Mouse (Mus musculus) kidney, embryonic 15.5 days (tissue): ENCODE data around the gene Fam135a. TPM values are rescaled to one million over a fixed set of nuclear protein-coding genes. Genes with fewer than 3 reads are reported as not detected.

Experiments
- ATAC-seq: fragments of 200-750 bp; cut with Nextera tagmentation; replicated peaks from 2 replicates; pipeline ENCODE4 v1.8.0; 2017; ENCODE audit warnings: moderate TSS enrichment; ENCODE audit not compliant: low FRiP score
- H3K27ac ChIP-seq: fragments of 300-500 bp; sonication (generic); 2 replicates; pipeline ENCODE4 v1.5.1; 2015; ENCODE audit warnings: mild to moderate bottlenecking, inconsistent platforms
- H3K27me3 ChIP-seq: fragments of 300-500 bp; sonication (generic); 2 replicates; pipeline ENCODE4 v1.6.1; 2015; ENCODE audit warnings: inconsistent platforms
- H3K36me3 ChIP-seq: fragments of 300-500 bp; sonication (generic); 2 replicates; pipeline ENCODE4 v1.6.1; 2015; ENCODE audit warnings: inconsistent platforms
- H3K4me1 ChIP-seq: fragments of 300-500 bp; sonication (generic); 2 replicates; pipeline ENCODE4 v1.6.1; 2015; ENCODE audit warnings: inconsistent platforms
- H3K4me2 ChIP-seq: fragments of 300-500 bp; sonication (generic); 2 replicates; pipeline ENCODE4 v1.6.1; 2015; ENCODE audit warnings: moderate library complexity, mild to moderate bottlenecking, inconsistent platforms
- H3K4me3 ChIP-seq: fragments of 300-500 bp; sonication (generic); replicated peaks from 2 replicates; pipeline ENCODE4 v1.5.1; 2015; ENCODE audit warnings: mild to moderate bottlenecking, inconsistent platforms
- H3K9ac ChIP-seq: fragments of 300-500 bp; sonication (generic); 2 replicates; pipeline ENCODE4 v1.6.1; 2015; ENCODE audit warnings: mild to moderate bottlenecking, inconsistent platforms
- H3K9me3 ChIP-seq: fragments of 300-500 bp; sonication (generic); replicated peaks from 2 replicates; pipeline ENCODE4 v1.6.1; 2016; ENCODE audit warnings: inconsistent platforms
- WGBS: fragments of 180-500 bp; shearing (Covaris S2); methylation state at CpG from one replicate; pipeline ENCODE4 v1.1.7; 2015; ENCODE audit warnings: mixed read lengths; 5-methylcytosine and 5-hydroxymethylcytosine counted together
- polyA plus RNA-seq: library from polyadenylated mRNA; unstranded; fragments of >200 nt; fragmentation: Nextera tagmentation; extraction: Ambion mirVana; gene quantifications from 2 replicates; pipeline ENCODE4 v1.2.1, GENCODE M21; 2015

Gene Fam135a
- polyA plus RNA-seq, 1 experiment from 2014 or later = 32.5 TPM

- no peak overlapping the region for H3K4me3 ChIP-seq
- H3K36me3 ChIP-seq = no peaks in the 10 kb centered on the region
- no peak for ATAC-seq
- H3K4me1 ChIP-seq = peaks cover 9% of the 10 kb centered on the region
- 56% methylated on average over 10 of the region's 10 CpGs for WGBS
- H3K27me3 ChIP-seq = no peaks in the 10 kb centered on the region
- no peak overlapping the region for H3K27ac ChIP-seq
- no peak overlapping the region for H3K9ac ChIP-seq
- no peak overlapping the region for H3K4me2 ChIP-seq
- no peaks in the 10 kb centered on the region for H3K9me3 ChIP-seq
These were observed 2.5 kb upstream of the Fam135a start for GRCm38 (mm10) chr1:24102579-24103149.

GRCm38 (mm10) chr1:24100870-24101358 lies 773 bp upstream of the Fam135a start:
- H3K9ac ChIP-seq = peak overlapping the region; percentile 67; the same call in 1 of the 2 replicates
- peak; percentile 23; the same call in 1 of the 2 replicates for ATAC-seq

GRCm38 (mm10) chr1:24099541-24099925 lies 608 bp downstream of the Fam135a start:
- Histone ChIP-seq H3K4me2 (peak overlapping the region; percentile 79), H3K4me3 (peak overlapping the region; percentile 89), H3K27me3 (no peaks in the 10 kb centered on the region), H3K36me3 (no peaks in the 10 kb centered on the region), H3K4me1 (peaks cover 6% of the 10 kb centered on the region), H3K9me3 (no peaks in the 10 kb centered on the region), H3K9ac (peak overlapping the region; percentile 82), H3K27ac (peak overlapping the region; percentile 88)
- ATAC-seq = peak; percentile 62
- 0% methylated on average over 39 of the region's 44 CpGs for WGBS

More at GRCm38 (mm10) chr1:24100870-24101358, 773 bp upstream of the Fam135a start:
- peak overlapping the region; percentile 85; the same call in 1 of the 2 replicates for H3K27ac ChIP-seq
- no peaks in the 10 kb centered on the region for H3K27me3 ChIP-seq
- peak overlapping the region; percentile 89 for H3K4me3 ChIP-seq
- H3K4me2 ChIP-seq = peak overlapping the region; percentile 79
- H3K9me3 ChIP-seq = no peaks in the 10 kb centered on the region
- 54% methylated on average over 6 of the region's 6 CpGs for WGBS
- peaks cover 6% of the 10 kb centered on the region for H3K4me1 ChIP-seq
- no peaks in the 10 kb centered on the region for H3K36me3 ChIP-seq

- H3K9ac ChIP-seq = no peak overlapping the region
- H3K9me3 ChIP-seq = no peaks in the 10 kb centered on the region
- H3K4me3 ChIP-seq = no peak overlapping the region
- H3K4me2 ChIP-seq = no peak overlapping the region
- H3K36me3 ChIP-seq = no peaks in the 10 kb centered on the region
- ATAC-seq = no peak
- no peak overlapping the region for H3K27ac ChIP-seq
- WGBS = 41% methylated on average over 8 of the region's 8 CpGs
- peaks cover 6% of the 10 kb centered on the region for H3K4me1 ChIP-seq
- no peaks in the 10 kb centered on the region for H3K27me3 ChIP-seq
These were observed 2.6 kb downstream of the Fam135a start for GRCm38 (mm10) chr1:24097541-24097940.

GRCm38 (mm10) chr1:24092414-24092813 lies 7.7 kb downstream of the Fam135a start:
- no peak overlapping the region for H3K27ac ChIP-seq
- no peak overlapping the region for H3K9ac ChIP-seq
- no peak overlapping the region for H3K4me3 ChIP-seq
- ATAC-seq = no peak
- 0 out of 2 replicates have a peak, but pooled peaks cover 2% of the 10 kb centered on the region for H3K4me1 ChIP-seq
- no peak overlapping the region for H3K4me2 ChIP-seq
- H3K36me3 ChIP-seq = no peaks in the 10 kb centered on the region
- no peaks in the 10 kb centered on the region for H3K27me3 ChIP-seq
- no peaks in the 10 kb centered on the region for H3K9me3 ChIP-seq
- WGBS = 92% methylated on average over 7 of the region's 7 CpGs

GRCm38 (mm10) chr1:24090603-24091002 lies 9.5 kb downstream of the Fam135a start:
- ATAC-seq = no peak
- H3K4me1 ChIP-seq = no peaks in the 10 kb centered on the region
- H3K27me3 ChIP-seq = no peaks in the 10 kb centered on the region
- 91% methylated on average over 2 of the region's 2 CpGs for WGBS
- no peak overlapping the region for H3K4me2 ChIP-seq
- no peak overlapping the region for H3K9ac ChIP-seq
- no peak overlapping the region for H3K27ac ChIP-seq
- no peaks in the 10 kb centered on the region for H3K36me3 ChIP-seq
- no peaks in the 10 kb centered on the region for H3K9me3 ChIP-seq
- no peak overlapping the region for H3K4me3 ChIP-seq

GRCm38 (mm10) chr1:24090094-24090493 lies 10.0 kb downstream of the Fam135a start:
- Histone ChIP-seq H3K4me1 (no peaks in the 10 kb centered on the region), H3K9ac (no peak overlapping the region), H3K27ac (no peak overlapping the region), H3K4me3 (no peak overlapping the region), H3K4me2 (no peak overlapping the region), H3K27me3 (no peaks in the 10 kb centered on the region), H3K9me3 (no peaks in the 10 kb centered on the region), H3K36me3 (no peaks in the 10 kb centered on the region)
- 81% methylated on average over 5 of the region's 5 CpGs for WGBS
- no peak for ATAC-seq

GRCm38 (mm10) chr1:24086176-24086575 lies 14.0 kb downstream of the Fam135a start:
- Histone ChIP-seq H3K27me3 (no peaks in the 10 kb centered on the region), H3K9me3 (no peaks in the 10 kb centered on the region), H3K36me3 (peaks cover 9% of the 10 kb centered on the region; the same call in 1 of the 2 replicates), H3K4me1 (no peaks in the 10 kb centered on the region), H3K27ac (no peak overlapping the region), H3K4me3 (no peak overlapping the region), H3K4me2 (no peak overlapping the region), H3K9ac (no peak overlapping the region)
- 90% methylated on average over 3 of the region's 3 CpGs for WGBS
- no peak for ATAC-seq

- WGBS = 40% methylated on average over 2 of the region's 2 CpGs
- no peak overlapping the region for H3K27ac ChIP-seq
- H3K4me2 ChIP-seq = no peak overlapping the region
- no peak for ATAC-seq
- H3K4me3 ChIP-seq = no peak overlapping the region
- no peaks in the 10 kb centered on the region for H3K9me3 ChIP-seq
- H3K4me1 ChIP-seq = no peaks in the 10 kb centered on the region
- peaks cover 12% of the 10 kb centered on the region; the same call in 1 of the 2 replicates for H3K36me3 ChIP-seq
- H3K27me3 ChIP-seq = no peaks in the 10 kb centered on the region
- H3K9ac ChIP-seq = no peak overlapping the region
These were observed 25.7 kb downstream of the Fam135a start for GRCm38 (mm10) chr1:24074396-24074795.

- WGBS = 83% methylated on average over 5 of the region's 5 CpGs
- Histone ChIP-seq H3K4me2 (no peak overlapping the region), H3K4me3 (no peak overlapping the region), H3K9me3 (no peaks in the 10 kb centered on the region), H3K27ac (no peak overlapping the region), H3K9ac (no peak overlapping the region), H3K27me3 (no peaks in the 10 kb centered on the region), H3K4me1 (no peaks in the 10 kb centered on the region), H3K36me3 (peaks cover 15% of the 10 kb centered on the region; the same call in 1 of the 2 replicates)
- no peak for ATAC-seq
These were observed 26.5 kb downstream of the Fam135a start for GRCm38 (mm10) chr1:24073386-24074248.

- Histone ChIP-seq H3K27ac (no peak overlapping the region), H3K9me3 (no peaks in the 10 kb centered on the region), H3K36me3 (peaks cover 15% of the 10 kb centered on the region; the same call in 1 of the 2 replicates), H3K9ac (no peak overlapping the region), H3K4me2 (no peak overlapping the region), H3K27me3 (no peaks in the 10 kb centered on the region), H3K4me3 (no peak overlapping the region), H3K4me1 (no peaks in the 10 kb centered on the region)
- ATAC-seq = no peak
- 83% methylated on average over 7 of the region's 7 CpGs for WGBS
These were observed 31.3 kb downstream of the Fam135a start for GRCm38 (mm10) chr1:24068830-24069229.

GRCm38 (mm10) chr1:24066706-24067105 lies 33.4 kb downstream of the Fam135a start:
- H3K9me3 ChIP-seq = no peaks in the 10 kb centered on the region
- ATAC-seq = no peak
- H3K4me1 ChIP-seq = no peaks in the 10 kb centered on the region
- WGBS = 61% methylated on average over 4 of the region's 4 CpGs
- no peak overlapping the region for H3K9ac ChIP-seq
- peaks cover 6% of the 10 kb centered on the region; the same call in 1 of the 2 replicates for H3K36me3 ChIP-seq
- H3K4me2 ChIP-seq = no peak overlapping the region
- H3K4me3 ChIP-seq = no peak overlapping the region
- no peaks in the 10 kb centered on the region for H3K27me3 ChIP-seq
- no peak overlapping the region for H3K27ac ChIP-seq
